Mouse (Mus musculus) 3T3-L1 (cell line): ENCODE data around the gene Inca1.
A peak's percentile ranks its signal among the peaks of the same experiment; 100 is the strongest.

ENCODE experiments used
- DNase-seq: peaks from one replicate; pipeline ENCODE4 v3.0.0-alpha.2; 2015; ENCODE audit warnings: low read depth, low spot score

Gene Inca1

GRCm38 (mm10) chr11:70701984-70702733, 2.2 kb upstream of the Inca1 start:
- DNase-seq = no peak

DNA sequence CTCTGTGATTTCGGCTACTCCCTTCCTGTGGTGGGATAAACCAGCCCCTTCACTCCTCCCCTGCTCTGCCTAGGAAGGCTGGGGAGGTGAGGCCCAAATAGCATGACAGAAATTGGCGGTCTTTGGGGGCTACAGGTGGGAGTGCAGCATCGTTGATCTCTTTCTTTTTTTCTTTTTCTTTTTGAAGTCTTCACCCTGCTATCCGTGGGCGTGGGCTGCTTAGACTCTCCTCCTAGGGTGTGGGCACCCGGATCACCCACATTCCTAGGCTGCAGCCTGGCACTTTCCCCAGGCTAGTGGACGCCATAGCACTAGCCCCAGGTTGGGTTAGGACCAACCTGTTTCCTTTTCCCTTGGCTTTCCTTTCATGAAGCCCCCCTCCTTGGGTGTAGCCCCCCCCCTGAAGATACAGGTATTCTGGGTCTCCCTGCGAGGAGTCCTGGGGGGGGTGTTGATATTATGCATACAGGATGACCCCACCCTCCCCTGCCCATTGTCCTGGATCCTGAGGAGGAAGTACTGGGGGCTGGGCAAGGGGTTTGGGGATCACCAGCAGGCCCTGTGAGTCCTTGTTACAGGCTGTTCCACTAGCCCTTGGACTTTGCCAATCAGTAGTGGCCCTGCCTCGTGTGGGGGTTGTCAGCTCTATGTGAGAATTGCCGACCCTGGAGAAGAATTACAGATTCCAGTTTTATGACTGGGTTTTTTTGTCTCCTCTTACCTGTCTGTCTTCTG, 1.4 kb upstream of the Inca1 start:
- DNase-seq = peak; percentile 23

DNA sequence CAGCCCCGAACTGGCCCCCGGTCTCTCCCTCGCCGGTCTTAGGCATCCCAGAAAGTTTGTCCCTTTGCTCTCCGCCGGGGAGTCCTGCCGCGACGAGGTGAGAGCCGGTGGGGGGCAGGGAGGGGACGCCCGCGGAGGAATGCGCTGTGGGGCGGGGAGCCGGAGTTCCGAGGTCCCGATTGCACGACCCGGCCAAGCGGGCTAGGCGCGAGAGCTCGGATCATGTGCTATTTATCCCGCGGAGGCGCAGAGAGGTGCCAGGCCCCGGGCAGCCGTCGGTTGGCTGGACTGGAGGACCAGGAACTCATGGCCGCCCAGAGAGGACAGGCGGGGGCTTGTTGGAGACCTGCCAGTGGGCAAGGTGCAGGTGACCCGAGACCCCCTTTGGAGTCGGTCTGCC, 658 bp upstream of the Inca1 start:
- peak; percentile 42 for DNase-seq

DNA sequence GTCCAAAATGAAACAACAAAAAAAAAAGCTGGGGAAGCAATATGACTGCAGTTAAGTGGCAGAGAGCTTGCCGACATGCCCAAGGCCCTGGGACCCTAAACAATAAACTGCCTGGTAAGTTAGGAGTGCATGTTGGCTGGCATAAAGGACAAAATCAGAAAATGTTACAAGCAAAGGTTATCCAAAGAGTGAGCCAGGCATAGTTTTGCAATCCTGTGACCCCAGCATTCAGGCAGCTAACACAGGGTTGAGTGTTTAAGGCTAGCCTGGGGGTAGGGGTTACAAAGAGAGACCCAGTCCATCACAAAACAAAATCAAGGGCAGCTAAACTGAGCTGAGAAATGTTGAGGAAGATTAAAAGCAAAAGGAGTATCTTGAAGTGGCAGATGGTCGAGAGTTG, 904 bp downstream of the Inca1 start:
- DNase-seq = no peak

- DNase-seq = peak; percentile 34
These were observed 2.6 kb downstream of the Inca1 start for GRCm38 (mm10) chr11:70697376-70697775.

- DNase-seq = no peak
These were observed 6.5 kb downstream of the Inca1 start for GRCm38 (mm10) chr11:70693504-70693903.

- peak; percentile 47 for DNase-seq
These were observed 10.4 kb downstream of the Inca1 start for GRCm38 (mm10) chr11:70689578-70689977.

- DNase-seq = no peak
These were observed 11.6 kb downstream of the Inca1 start for GRCm38 (mm10) chr11:70688372-70688771.

DNA sequence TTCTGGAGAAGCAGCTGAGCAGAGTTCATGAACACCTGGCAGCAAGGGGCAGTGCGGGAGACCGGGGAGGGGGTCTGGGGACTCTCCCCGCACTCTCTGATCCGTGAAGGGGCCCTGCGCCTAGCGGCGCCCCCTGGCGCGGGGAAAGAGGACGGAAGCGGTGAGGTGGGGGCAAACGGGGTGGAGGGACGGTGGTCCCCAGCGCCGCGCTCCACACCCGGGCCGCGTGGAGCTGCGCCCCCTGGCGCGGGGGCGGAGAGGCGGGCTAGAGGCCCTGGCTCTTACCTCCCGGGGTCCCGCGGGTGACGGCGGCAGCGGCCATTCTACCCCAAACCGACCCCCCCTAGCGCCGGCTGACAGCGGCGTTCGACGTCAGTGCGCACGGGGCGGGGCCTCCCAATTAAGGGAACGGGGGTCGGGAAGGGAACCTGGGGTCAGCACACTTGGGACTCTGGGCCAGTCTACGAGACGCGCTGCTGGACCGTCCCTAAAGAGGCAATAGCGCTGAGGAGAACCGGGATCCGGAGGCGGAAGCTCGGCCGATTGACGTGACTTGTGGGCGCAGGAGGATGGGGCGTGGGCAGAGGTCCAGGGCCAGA, 12.3 kb downstream of the Inca1 start, which contains the start of gene Camta2:
TSS of gene Camta2 (minus strand) at position 505 of the 599 bp plus-strand sequence.
- DNase-seq = peak; percentile 73

- peak; percentile 25 for DNase-seq
These were observed 12.9 kb downstream of the Inca1 start for GRCm38 (mm10) chr11:70686901-70687566.

DNA sequence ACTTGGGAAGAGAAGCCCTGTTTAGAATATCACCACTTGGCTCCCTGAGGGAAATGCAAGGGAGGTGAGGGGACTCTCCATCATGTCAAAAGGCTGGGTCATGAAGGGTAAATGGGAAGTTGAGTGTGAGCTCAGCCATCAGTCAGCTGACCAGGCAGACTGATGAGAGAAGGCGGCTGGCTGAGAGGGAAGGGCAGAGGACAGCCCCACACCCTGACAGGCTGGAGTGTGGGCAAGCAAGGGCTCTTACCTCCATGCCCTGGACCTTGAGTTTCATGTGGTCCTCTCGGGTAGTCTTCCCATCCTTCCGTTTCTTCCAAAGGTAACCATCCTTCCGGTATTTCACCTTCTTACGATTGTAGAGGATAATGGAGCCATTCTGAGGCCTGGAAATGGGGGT, 16.3 kb downstream of the Inca1 start:
- DNase-seq = no peak

GRCm38 (mm10) chr11:70681897-70682581, 17.9 kb downstream of the Inca1 start:
- DNase-seq = peak; percentile 48

DNA sequence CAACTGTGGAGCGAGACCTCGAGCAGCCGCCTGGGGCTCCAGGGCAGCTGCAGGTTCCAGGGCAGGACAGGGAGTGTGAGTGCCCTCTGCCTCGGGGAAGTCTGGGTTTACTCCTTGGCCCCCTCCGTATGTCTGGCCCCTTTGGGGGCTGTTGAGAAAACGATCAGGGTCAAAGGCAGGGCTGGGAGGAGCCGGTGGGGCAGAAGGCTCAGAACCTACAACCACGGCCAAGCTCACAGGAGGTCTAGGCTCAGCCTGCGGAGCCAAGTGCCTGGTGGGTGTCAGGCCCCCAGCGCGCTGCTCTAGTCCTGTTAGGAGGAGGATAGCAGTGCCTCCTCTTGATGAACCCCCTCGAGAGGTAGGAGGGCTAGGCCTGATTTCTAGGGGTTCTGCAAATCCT, 18.8 kb downstream of the Inca1 start:
- no peak for DNase-seq

GRCm38 (mm10) chr11:70679894-70680293, 20.1 kb downstream of the Inca1 start:
- no peak for DNase-seq

DNA sequence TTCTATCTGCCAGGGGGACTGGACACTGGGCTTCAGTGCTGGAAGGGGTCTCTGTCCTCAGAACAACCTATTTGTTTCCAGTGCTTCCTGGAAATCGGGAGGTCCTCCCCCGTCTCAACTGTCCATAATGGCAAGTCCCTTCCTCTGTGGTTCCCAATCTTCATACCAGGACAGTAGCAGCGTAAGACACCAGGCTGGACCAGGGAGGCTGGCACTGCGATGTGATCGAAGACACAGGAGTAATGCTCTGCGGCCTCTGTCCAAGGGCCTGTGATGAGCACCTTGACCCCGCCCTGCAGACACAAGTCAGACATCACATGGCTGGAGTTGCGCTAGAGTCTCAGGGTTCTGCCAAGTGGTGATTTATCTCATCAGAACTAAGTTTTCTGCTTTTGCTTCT, 20.6 kb downstream of the Inca1 start:
- no peak for DNase-seq

- DNase-seq = no peak
These were observed 21.4 kb downstream of the Inca1 start for GRCm38 (mm10) chr11:70678576-70678975.

DNA sequence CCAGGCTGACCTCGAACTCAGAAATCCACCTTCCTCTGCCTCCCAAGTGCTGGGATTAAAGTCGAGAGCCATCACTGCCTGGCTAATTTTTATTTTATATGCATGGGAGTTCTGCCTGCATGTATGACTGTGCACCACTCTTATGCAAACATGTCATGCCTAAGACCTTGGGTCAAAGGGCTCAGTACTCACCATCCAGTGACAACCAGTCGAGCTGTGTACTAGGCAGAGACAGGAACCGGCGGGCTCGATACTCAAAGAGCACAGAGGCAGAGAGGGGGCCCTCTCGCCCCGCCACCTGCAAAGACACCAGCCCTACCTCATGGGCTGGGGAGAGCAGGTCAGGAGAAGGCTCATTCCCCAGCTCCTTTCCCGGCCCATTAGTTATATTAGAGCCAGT, 21.9 kb downstream of the Inca1 start:
- DNase-seq = no peak

- DNase-seq = no peak
These were observed 25.5 kb downstream of the Inca1 start for GRCm38 (mm10) chr11:70674501-70674900.

DNA sequence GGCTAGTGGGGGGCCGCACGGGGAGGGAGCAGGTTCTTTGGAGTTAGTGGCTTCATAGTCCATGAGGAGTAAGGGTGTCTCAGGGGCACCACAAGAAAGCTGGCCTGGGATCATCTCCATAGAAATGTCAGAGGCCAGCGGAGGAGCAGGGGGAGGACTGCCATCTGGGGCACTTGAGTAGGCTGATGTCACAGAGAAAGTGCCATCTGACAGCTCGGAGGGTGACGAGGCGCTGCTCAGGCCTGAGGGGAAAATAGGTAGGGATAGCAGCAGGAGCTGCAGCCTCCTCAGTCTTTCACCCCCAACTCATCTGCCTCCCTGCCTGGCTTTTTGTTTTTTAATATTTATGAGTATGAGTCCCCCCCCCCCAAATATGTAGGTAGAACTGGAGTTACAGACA, 25.9 kb downstream of the Inca1 start:
- no peak for DNase-seq

DNA sequence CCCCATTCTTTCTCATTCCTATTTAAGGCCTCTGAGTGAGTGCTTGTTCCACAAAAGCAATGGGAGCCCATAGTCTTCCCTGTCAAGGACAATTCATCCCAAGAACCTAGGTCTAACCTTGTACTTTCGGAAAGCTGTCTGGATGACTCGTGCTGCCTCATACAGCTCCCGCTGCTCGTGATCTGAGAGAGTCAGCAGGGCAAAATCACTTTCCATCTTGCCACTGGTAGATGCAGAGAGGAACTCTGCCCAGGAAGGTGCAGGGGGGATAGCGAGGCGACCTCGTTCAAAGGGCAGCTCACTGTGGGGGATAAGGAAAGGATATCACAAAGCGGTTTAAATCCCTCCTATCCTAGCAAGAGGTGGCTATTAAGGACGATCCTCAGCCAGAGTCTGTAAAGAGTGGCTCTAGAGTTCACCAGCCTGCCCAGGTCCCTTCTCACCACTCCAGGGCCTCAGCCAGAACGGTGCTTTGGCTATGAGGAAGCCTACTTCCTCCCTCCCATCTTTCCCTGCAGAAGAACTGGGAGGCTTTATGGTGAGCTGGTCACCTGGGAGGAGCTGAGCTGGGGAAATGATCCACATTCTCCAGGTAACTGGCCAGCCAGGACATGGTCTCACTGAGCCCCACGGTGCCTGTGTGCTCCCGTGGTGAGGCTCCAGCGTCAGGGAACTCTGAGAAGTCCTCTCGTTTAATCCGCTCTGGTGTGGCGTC, 28.5 kb downstream of the Inca1 start:
- peak; percentile 70 for DNase-seq

DNA sequence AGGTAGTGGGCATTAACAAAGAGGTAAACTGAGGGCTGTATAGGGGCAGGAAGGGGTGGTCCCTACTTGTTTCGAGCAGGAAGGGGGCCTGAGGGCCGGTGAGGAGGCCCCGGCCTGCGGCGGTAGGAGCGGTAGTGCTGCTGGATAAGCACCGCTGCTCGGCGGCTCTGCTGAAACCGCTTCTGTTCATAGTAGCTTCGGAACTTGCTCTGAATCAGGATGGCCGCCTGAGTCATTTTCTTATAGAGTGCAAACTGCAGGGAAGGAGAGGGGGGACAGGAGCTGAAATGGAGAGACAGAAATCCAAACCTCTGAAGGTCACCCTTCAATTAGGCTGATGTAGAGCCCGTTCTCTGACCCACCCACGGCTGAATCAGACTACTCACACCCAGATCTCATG, 29.5 kb downstream of the Inca1 start:
- DNase-seq = peak; percentile 39
